Mouse (Mus musculus): Measurements from ENCODE around the gene Abhd4.

Abhd4 gene

GRCm38 (mm10) chr14:54239002-54239736, 14.8 kb upstream of the Abhd4 start:
- peak; percentile 88 for DNase-seq (ENCODE audit: low read depth, low spot score)

GRCm38 (mm10) chr14:54240542-54240941, 13.4 kb upstream of the Abhd4 start:
- no peak for DNase-seq (ENCODE audit: low read depth, low spot score)

GRCm38 (mm10) chr14:54244183-54244582, 9.8 kb upstream of the Abhd4 start:
- DNase-seq (ENCODE audit: low read depth, low spot score), result peak; percentile 39

GRCm38 (mm10) chr14:54246232-54246631, 7.8 kb upstream of the Abhd4 start:
- DNase-seq (ENCODE audit: low read depth, low spot score), result no peak

- DNase-seq (ENCODE audit: low read depth, low spot score), result no peak
These were observed 4.7 kb upstream of the Abhd4 start for GRCm38 (mm10) chr14:54249326-54249725.

DNA sequence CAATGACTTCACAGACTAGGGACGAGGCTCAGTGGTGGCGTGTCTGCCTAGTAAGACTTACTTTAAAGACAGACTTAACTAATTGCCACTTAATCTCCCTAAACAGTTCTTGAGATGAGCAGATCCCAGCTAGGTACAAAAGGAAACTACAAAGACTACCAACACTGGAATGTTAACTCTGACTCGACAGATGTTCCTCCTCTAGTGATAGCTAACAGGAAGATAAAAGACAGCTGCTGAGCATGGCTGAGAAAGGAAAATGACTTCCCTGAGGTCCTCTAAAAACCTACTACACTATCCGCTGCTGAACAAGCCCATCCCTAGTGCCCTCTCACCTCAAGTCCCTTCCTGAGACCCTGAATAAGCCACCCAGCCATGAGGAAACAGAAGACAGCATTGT, 3.9 kb upstream of the Abhd4 start:
- DNase-seq (ENCODE audit: low read depth, low spot score), result no peak

DNA sequence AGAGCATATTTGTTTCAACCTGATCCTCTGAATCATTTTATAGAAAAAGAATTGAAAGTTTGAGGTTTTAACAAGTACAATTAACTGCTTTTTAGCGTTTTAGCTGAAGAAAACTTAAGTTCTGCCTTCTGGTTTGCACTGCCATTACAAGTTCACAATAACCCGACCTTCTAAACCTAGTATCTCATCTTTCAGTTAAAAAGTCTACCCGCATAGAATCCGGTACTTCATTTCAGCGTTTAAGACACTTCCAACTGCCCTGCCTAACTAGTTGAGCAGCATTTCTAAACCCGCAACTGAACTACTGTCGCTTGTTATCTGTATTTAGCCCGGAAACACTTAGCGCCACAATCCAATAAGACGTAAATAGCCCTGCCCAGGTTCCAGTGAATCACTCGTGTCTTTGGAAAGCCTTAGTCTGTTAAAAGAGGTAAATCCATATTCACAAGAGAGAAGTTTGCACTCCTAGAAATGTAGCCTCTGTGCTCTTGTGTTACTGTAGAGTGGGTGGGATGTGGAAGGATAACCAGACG, 748 bp downstream of the Abhd4 start:
- no peak for DNase-seq (ENCODE audit: low read depth, low spot score)

GRCm38 (mm10) chr14:54258131-54258670, 4.2 kb downstream of the Abhd4 start:
- no peak for DNase-seq (ENCODE audit: low read depth, low spot score)

DNA sequence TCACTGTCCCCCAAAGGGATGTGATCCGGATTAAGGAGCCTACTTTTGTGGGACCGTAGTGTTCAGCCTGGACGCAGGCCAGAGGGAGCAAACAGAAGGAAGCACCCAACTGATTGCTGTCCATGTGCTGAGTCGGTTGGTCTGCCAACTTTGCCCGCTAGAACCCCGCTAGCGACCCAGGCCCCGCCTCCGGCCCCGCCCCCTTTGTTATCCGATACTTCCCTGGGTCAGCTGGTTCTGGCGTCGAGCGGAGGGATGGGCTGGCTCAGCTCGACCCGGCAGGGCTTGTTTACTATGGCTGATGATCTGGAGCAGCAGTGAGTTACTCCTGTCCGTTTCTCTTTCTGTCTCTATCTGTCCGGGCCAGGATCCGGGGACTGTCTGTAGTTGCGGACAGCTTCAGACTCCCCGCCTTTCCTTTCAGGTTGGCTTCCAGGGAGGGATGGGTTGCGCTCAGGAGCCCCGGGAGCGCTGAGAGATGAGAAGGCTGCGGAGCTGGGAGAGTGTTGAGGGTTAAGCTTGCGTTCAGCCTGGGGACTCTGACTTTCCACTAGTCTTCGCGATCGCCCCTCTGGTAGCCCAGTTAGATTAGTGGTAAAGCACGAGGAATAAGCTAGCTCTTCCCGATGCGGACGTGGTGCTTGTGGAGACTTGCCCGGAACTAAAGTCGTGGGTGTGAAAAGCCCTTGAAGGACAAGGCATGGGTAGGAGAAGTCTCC, 5.2 kb downstream of the Abhd4 start:
- DNase-seq (ENCODE audit: low read depth, low spot score), result peak; percentile 90

- DNase-seq (ENCODE audit: low read depth, low spot score), result no peak
These were observed 5.7 kb downstream of the Abhd4 start for GRCm38 (mm10) chr14:54259722-54260085.

DNA sequence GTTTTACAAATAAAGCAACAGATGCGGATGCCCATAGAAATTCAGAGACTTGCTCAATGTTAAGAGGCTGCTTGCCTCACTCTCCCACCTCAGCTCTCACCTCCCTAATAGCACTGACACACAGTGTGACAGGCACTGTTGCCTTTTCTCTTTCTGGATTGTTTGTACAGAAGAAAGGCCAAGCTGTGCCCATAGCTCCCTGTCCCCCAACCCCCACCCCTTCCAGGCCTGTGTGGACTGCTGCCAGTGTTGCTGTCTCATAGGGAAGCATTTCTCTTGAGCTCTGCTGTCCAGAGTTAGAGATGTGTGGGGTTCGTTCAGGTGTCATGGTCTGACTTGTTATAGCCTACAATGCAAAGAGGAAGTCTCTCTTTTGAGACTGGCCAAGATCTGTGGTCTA, 6.2 kb downstream of the Abhd4 start:
- DNase-seq (ENCODE audit: low read depth, low spot score), result peak; percentile 11

GRCm38 (mm10) chr14:54261386-54261785, 7.4 kb downstream of the Abhd4 start:
- DNase-seq (ENCODE audit: low read depth, low spot score), result no peak

DNA sequence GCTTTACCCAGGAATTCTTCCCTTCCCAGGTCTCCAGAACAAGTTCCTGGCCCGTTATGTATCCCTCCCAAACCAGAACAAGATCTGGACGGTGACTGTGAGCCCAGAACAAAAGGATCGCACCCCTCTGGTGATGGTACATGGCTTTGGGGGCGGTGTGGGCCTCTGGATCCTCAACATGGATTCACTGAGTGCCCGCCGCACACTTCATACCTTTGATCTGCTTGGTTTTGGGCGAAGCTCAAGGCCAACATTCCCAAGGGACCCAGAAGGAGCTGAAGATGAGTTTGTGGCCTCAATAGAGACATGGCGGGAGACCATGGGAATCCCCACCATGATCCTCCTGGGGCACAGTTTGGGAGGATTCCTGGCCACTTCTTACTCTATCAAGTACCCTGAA, 8.6 kb downstream of the Abhd4 start:
- DNase-seq (ENCODE audit: low read depth, low spot score), result no peak

DNA sequence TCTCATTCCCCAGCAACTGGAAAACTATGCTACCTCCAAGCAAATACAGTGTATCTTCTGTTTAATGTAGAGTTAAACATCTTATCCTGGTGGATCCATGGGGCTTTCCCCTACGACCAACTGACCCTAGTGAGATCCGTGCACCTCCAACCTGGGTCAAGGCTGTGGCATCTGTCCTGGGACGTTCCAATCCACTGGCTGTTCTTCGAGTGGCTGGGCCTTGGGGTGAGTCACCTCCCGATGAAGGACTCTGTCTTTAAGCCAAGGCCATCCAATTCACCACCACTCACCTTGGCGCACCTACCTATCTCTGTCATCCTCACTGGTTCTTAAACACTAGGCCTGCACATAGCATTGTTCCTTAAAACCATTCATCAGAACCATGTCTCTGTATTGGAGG, 9.1 kb downstream of the Abhd4 start:
- no peak for DNase-seq (ENCODE audit: low read depth, low spot score)

GRCm38 (mm10) chr14:54264231-54264630, 10.2 kb downstream of the Abhd4 start:
- DNase-seq (ENCODE audit: low read depth, low spot score), result no peak

DNA sequence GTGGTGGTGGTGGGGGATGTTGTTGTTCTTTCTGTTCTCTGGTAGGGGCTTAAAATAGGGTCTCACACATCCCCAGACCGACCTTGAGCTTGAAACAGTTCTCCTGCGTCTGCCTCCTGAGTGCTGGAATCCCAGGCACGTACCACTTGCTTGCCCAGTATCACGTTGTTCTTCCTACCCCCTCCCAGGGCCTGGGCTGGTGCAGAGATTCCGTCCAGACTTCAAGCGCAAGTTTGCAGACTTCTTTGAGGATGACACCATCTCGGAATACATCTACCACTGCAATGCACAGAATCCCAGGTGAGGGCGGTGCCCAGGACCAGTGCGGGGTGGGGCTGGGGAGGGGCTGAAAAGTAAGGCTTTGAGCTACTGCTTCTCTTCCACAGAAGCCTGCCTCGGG, 11.1 kb downstream of the Abhd4 start:
- no peak for DNase-seq (ENCODE audit: low read depth, low spot score)

DNA sequence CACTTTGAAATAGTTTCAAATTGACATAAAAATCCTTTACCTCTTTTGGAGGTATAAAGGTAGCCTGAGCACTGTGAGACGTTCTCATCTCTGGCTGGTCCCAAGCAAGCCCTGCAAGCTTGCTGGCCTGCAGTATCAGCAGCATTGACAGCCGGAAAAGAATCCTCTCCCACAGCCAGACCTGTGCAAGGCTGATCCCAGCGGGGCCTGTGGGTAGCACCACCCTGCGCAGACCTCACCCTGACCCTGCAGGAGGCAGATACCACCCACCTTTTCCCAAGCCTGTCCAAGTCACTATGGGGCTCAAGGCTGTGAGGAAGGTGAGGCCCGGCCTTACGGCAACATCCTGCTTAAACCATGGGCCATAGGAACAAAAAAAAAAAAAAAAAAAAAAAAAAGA, 12.0 kb downstream of the Abhd4 start:
- no peak for DNase-seq (ENCODE audit: low read depth, low spot score)

- DNase-seq (ENCODE audit: low read depth, low spot score), result no peak
These were observed 14.0 kb downstream of the Abhd4 start for GRCm38 (mm10) chr14:54267966-54268365.

- DNase-seq (ENCODE audit: low read depth, low spot score), result no peak
These were observed 15.6 kb downstream of the Abhd4 start for GRCm38 (mm10) chr14:54269566-54269965.

- no peak for DNase-seq (ENCODE audit: low read depth, low spot score)
These were observed 16.4 kb downstream of the Abhd4 start for GRCm38 (mm10) chr14:54270413-54270812.

DNA sequence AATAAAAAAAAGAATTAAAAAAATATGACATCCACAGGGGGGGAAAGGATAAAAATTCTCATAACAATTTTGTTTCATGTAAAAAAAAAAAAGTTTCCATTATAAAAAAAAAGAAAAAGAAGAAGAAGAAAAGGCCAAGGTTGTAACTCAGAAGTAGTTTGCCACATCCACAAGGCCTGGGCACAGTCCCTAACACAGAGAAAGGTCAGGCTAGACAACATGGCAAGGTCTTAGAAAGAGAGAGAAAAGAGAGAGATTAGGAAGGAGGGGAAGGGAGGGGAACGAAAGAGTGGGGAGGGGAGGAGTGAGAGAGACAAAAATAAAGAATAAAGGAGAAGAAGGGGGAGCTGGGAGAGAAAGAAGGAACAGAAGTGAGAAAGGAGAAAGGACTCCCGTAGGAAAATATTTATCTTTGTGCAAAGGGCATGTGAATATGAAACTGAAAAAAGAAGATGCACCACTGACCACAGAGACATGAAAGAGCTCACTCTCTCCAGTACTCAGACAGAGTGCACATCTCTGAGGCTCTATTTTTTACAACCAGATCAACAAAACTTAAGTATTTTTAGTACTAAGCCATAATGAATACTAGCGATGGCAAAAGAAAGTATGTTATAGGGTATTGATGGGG, 18.1 kb downstream of the Abhd4 start:
- DNase-seq (ENCODE audit: low read depth, low spot score), result no peak

GRCm38 (mm10) chr14:54272696-54273095, 18.7 kb downstream of the Abhd4 start:
- no peak for DNase-seq (ENCODE audit: low read depth, low spot score)
